Mouse (Mus musculus) neural tube, embryonic 14.5 days (tissue): ENCODE results near the gene Limch1. TPM values are rescaled to one million over a fixed set of nuclear protein-coding genes. Genes with fewer than 3 reads are reported as not detected.
A peak's percentile ranks its signal among the peaks of the same experiment; 100 is the strongest.

Experiments used
- ATAC-seq: fragments of 200-750 bp; cut with Nextera tagmentation; 2 replicates; pipeline ENCODE4 v1.8.0; 2017; ENCODE audit warnings: low read depth, mild to moderate bottlenecking, moderate TSS enrichment, moderate library complexity
- H3K27ac ChIP-seq: fragments of 300-500 bp; sonication (generic); 2 replicates; pipeline ENCODE4 v1.5.1; 2014; ENCODE audit warnings: low read depth, mild to moderate bottlenecking, control low read depth, low read length, moderate library complexity, mixed read lengths
- H3K27me3 ChIP-seq: fragments of 300-500 bp; sonication (generic); 2 replicates; pipeline ENCODE4 v1.6.1; 2014; ENCODE audit warnings: low read length; ENCODE audit not compliant: control insufficient read depth, insufficient read depth
- H3K36me3 ChIP-seq: fragments of 300-500 bp; sonication (generic); 2 replicates; pipeline ENCODE4 v1.6.1; 2014; ENCODE audit warnings: low read length, mixed read lengths; ENCODE audit not compliant: control insufficient read depth, insufficient read depth
- H3K4me1 ChIP-seq: fragments of 300-500 bp; sonication (generic); 2 replicates; pipeline ENCODE4 v1.6.1; 2014; ENCODE audit warnings: low read length; ENCODE audit not compliant: control insufficient read depth, insufficient read depth
- H3K4me2 ChIP-seq: fragments of 300-500 bp; sonication (generic); 2 replicates; pipeline ENCODE4 v1.6.1; 2014; ENCODE audit warnings: mild to moderate bottlenecking, low read depth, low read length, control low read depth
- H3K4me3 ChIP-seq: fragments of 300-500 bp; sonication (generic); 2 replicates; pipeline ENCODE4 v1.5.1; 2014; ENCODE audit warnings: low read depth, low read length, control low read depth, mixed read lengths
- H3K9ac ChIP-seq: fragments of 300-500 bp; sonication (generic); replicated peaks from 2 replicates; pipeline ENCODE4 v1.6.1; 2014; ENCODE audit warnings: low read depth, mild to moderate bottlenecking, control low read depth, low read length, mixed read lengths
- H3K9me3 ChIP-seq: fragments of 300-500 bp; sonication (generic); 2 replicates; pipeline ENCODE4 v1.6.1; 2016; ENCODE audit warnings: low read length; ENCODE audit not compliant: control insufficient read depth
- WGBS: fragments of 180-500 bp; shearing (Covaris S2); extraction: QIAGEN DNeasy Blood & Tissue Kit; methylation state at CpG from one replicate; pipeline ENCODE4 v1.1.7; 2014; 5-methylcytosine and 5-hydroxymethylcytosine counted together
- polyA plus RNA-seq: library from polyadenylated mRNA; unstranded; fragments of >200 nt; fragmentation: Nextera tagmentation; extraction: Ambion mirVana; gene quantifications from 2 replicates; pipeline ENCODE4 v1.2.1, GENCODE M21; 2014

The Limch1 gene
- polyA plus RNA-seq, 1 experiment from 2014 or later = 81.8 TPM

- ATAC-seq = no peak
- no peak overlapping the region for H3K4me3 ChIP-seq
- no peak overlapping the region for H3K4me2 ChIP-seq
- H3K27ac ChIP-seq = no peak overlapping the region
- no peaks in the 10 kb centered on the region for H3K36me3 ChIP-seq
- H3K9ac ChIP-seq = no peak overlapping the region
- peaks cover 13% of the 10 kb centered on the region for H3K4me1 ChIP-seq
- no peaks in the 10 kb centered on the region for H3K9me3 ChIP-seq
- H3K27me3 ChIP-seq = no peaks in the 10 kb centered on the region
- 23% methylated on average over 6 of the region's 6 CpGs for WGBS
Measured at GRCm38 (mm10) chr5:66965442-66965841, 219.8 kb downstream of the Limch1 start.

GRCm38 (mm10) chr5:66967147-66967546 lies 221.5 kb downstream of the Limch1 start:
- no peak overlapping the region for H3K4me3 ChIP-seq
- H3K4me2 ChIP-seq = no peak overlapping the region
- ATAC-seq = no peak
- H3K36me3 ChIP-seq = no peaks in the 10 kb centered on the region
- H3K27me3 ChIP-seq = no peaks in the 10 kb centered on the region
- peaks cover 13% of the 10 kb centered on the region for H3K4me1 ChIP-seq
- peak overlapping the region; percentile 44; the same call in 1 of the 2 replicates for H3K27ac ChIP-seq
- H3K9ac ChIP-seq = no peak overlapping the region
- 38% methylated on average over 2 of the region's 2 CpGs for WGBS
- H3K9me3 ChIP-seq = no peaks in the 10 kb centered on the region

GRCm38 (mm10) chr5:66967646-66968045 lies 222.0 kb downstream of the Limch1 start:
- Histone ChIP-seq H3K27ac (peak overlapping the region; percentile 44), H3K4me3 (peak overlapping the region; percentile 18; the same call in 1 of the 2 replicates), H3K9me3 (no peaks in the 10 kb centered on the region), H3K9ac (peak overlapping the region; percentile 22; the same call in 1 of the 2 replicates), H3K4me1 (peaks cover 13% of the 10 kb centered on the region), H3K27me3 (no peaks in the 10 kb centered on the region), H3K4me2 (peak overlapping the region; percentile 45), H3K36me3 (no peaks in the 10 kb centered on the region)
- 15% methylated on average over 4 of the region's 4 CpGs for WGBS
- no peak for ATAC-seq

- H3K27me3 ChIP-seq = no peaks in the 10 kb centered on the region
- peak; percentile 71; the same call in 1 of the 2 replicates for ATAC-seq
- WGBS = 4% methylated on average over 23 of the region's 23 CpGs
- peaks cover 13% of the 10 kb centered on the region for H3K4me1 ChIP-seq
- H3K4me2 ChIP-seq = peak overlapping the region; percentile 45
- no peaks in the 10 kb centered on the region for H3K9me3 ChIP-seq
- peak overlapping the region; percentile 22; the same call in 1 of the 2 replicates for H3K9ac ChIP-seq
- H3K36me3 ChIP-seq = no peaks in the 10 kb centered on the region
- H3K4me3 ChIP-seq = peak overlapping the region; percentile 18; the same call in 1 of the 2 replicates
- H3K27ac ChIP-seq = peak overlapping the region; percentile 44
Measured at GRCm38 (mm10) chr5:66968059-66968833, 222.6 kb downstream of the Limch1 start.

- Histone ChIP-seq H3K9me3 (no peaks in the 10 kb centered on the region), H3K27ac (no peak overlapping the region; the same call in 1 of the 2 replicates), H3K9ac (no peak overlapping the region; the same call in 1 of the 2 replicates), H3K27me3 (no peaks in the 10 kb centered on the region), H3K4me3 (peak overlapping the region; percentile 18; the same call in 1 of the 2 replicates), H3K4me2 (peak overlapping the region; percentile 45), H3K4me1 (peaks cover 13% of the 10 kb centered on the region), H3K36me3 (no peaks in the 10 kb centered on the region)
- 40% methylated on average over 19 of the region's 19 CpGs for WGBS
- ATAC-seq = no peak
Measured at GRCm38 (mm10) chr5:66968925-66969711, 223.5 kb downstream of the Limch1 start.

- Histone ChIP-seq H3K4me2 (no peak overlapping the region), H3K9ac (no peak overlapping the region), H3K27ac (no peak overlapping the region), H3K4me3 (no peak overlapping the region), H3K36me3 (no peaks in the 10 kb centered on the region; the same call in 1 of the 2 replicates), H3K4me1 (peaks cover 4% of the 10 kb centered on the region; the same call in 1 of the 2 replicates), H3K27me3 (no peaks in the 10 kb centered on the region), H3K9me3 (no peaks in the 10 kb centered on the region)
- WGBS = 85% methylated on average over 8 of the region's 8 CpGs
- ATAC-seq = no peak
Measured at GRCm38 (mm10) chr5:66975621-66976020, 230.0 kb downstream of the Limch1 start.

GRCm38 (mm10) chr5:66979332-66980218 lies 233.9 kb downstream of the Limch1 start:
- no peak overlapping the region for H3K4me3 ChIP-seq
- no peaks in the 10 kb centered on the region for H3K9me3 ChIP-seq
- peak; percentile 85 for ATAC-seq
- H3K27me3 ChIP-seq = no peaks in the 10 kb centered on the region
- WGBS = 36% methylated on average over 19 of the region's 19 CpGs
- no peak overlapping the region for H3K4me2 ChIP-seq
- H3K4me1 ChIP-seq = peaks cover 4% of the 10 kb centered on the region; the same call in 1 of the 2 replicates
- no peak overlapping the region for H3K9ac ChIP-seq
- no peak overlapping the region for H3K27ac ChIP-seq
- no peaks in the 10 kb centered on the region; the same call in 1 of the 2 replicates for H3K36me3 ChIP-seq

GRCm38 (mm10) chr5:66980862-66981261 lies 235.2 kb downstream of the Limch1 start:
- Histone ChIP-seq H3K4me1 (peaks cover 4% of the 10 kb centered on the region; the same call in 1 of the 2 replicates), H3K4me2 (no peak overlapping the region), H3K27me3 (no peaks in the 10 kb centered on the region), H3K4me3 (no peak overlapping the region), H3K27ac (no peak overlapping the region), H3K36me3 (no peaks in the 10 kb centered on the region; the same call in 1 of the 2 replicates), H3K9ac (no peak overlapping the region), H3K9me3 (no peaks in the 10 kb centered on the region)
- ATAC-seq = no peak
- WGBS = 77% methylated on average over 4 of the region's 4 CpGs
